ENCODE assay signal across 8 mouse cellular contexts in the genomic region with DNA sequence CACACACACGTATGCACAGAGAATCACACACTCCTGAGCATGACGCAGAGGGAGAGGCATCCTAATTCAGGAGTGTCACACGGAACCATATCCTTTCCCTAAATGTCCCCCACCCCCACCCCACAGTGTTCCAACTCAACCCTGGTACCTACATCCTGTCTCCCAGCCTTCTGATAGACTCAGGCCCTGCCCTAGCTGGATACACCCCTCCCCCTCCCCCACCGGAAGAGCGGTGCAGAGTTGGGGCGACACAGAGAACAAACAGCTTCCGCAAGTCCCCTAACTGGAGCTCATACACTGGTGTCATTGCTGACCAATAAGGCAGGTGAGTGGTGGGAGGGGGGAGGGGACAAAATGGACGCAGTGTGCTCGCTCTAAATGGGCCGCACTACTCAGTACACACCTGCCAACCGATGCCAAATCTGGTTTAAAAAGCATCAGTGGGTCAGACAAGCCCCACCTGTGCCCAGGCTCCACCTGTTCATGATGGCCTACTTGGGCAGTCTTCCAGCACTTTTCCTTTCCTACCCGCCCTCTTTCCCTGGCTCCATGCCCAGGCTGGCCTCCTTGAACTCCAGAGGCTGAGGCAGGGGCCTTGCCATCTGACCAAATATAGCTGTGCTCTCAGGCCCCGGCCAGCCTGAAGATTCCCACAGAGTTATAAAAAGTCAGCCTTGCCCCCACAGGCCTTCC. TPM values are rescaled to one million over a fixed set of nuclear protein-coding genes. Genes with fewer than 3 reads are reported as not detected.
DNase-seq lines count a peak whose midpoint lies in the region.

No protein-coding gene starts in this region.

- DNase-seq in ovary, adult 18-20 months (ENCODE audit: low spot score): peak; percentile 53
- DNase-seq in ovary, postnatal 10 days (ENCODE audit: low spot score): no peak
- DNase-seq in cerebellum, adult 9-11 months: peak; percentile 86
- peak; percentile 82 for DNase-seq in kidney, postnatal 14 days
- peak; percentile 36 to 68 for DNase-seq in thymus, postnatal 36 days
- no peak for DNase-seq in gastrocnemius, postnatal 36 days
- DNase-seq in embryo, embryonic 10 days (ENCODE audit: low spot score): no peak
- no peak for DNase-seq in urinary bladder, postnatal 36 days (ENCODE audit: low spot score in 2 of 2)

- intact Hi-C loops in gastrocnemius, postnatal 36 days (cut with DNase I): loop anchor here (10.0 kb wide), 1 partner anchor 163 kb away; the partner anchor contains the start of genes Cox6a1, Gatc and Triap1

RNA-seq across cellular contexts. Expression of gene Cabp1, which starts 12.8 kb away (rescaled TPM):
- 1 to 10 TPM; 1.3 to 1.4 TPM for total RNA-seq in gastrocnemius, postnatal 36 days (2021)

RNA-seq across cellular contexts. Expression of gene Mlec, which starts 23.4 kb away (rescaled TPM):
- 100 to 1,000 TPM; 163 to 241 TPM for total RNA-seq in gastrocnemius, postnatal 36 days (2021)

RNA-seq across cellular contexts. Expression of gene Unc119b, which starts 46.6 kb away (rescaled TPM):
- 1 to 10 TPM; 8.5 to 9.0 TPM for total RNA-seq in gastrocnemius, postnatal 36 days (2021)

RNA-seq across cellular contexts. Expression of gene Pop5, which starts 54.2 kb away (rescaled TPM):
- 10 to 100 TPM; 27.9 to 28.2 TPM for total RNA-seq in gastrocnemius, postnatal 36 days (2021)

Comparison
In these comparisons a context has a peak if more than half of its experiments do, and no peak if none do; other contexts are left out.
1. DNase-seq: peak in ovary, adult 18-20 months (single experiment), cerebellum, adult 9-11 months (single experiment), kidney, postnatal 14 days (single experiment) and thymus, postnatal 36 days (2 of 2); none in ovary, postnatal 10 days (single experiment), gastrocnemius, postnatal 36 days (0 of 2), embryo, embryonic 10 days (single experiment) and urinary bladder, postnatal 36 days (0 of 2).